Mouse (Mus musculus): ENCODE measurements around the gene Ppil3.

DNA sequence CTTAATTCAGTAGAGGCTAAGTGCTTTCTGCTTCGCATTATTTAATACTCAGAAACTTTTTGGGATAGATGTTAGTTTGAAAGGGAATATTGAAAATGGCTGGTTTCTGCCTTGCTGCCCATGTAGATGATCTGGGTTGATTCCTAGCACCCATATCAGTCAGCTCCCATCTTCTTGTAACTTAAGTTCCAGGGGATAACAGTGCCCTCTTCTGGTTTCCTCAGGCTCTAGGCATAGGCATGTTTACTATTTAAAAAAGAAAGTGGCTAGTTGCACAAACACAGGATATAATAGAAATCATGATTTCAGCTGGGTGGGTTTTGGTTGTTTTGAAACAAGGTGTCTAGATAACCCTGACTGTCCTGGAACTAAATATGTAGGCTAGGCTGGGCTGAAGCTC is 49.1 kb downstream of the Ppil3 start:
- no peak for TF ChIP-seq CTCF (IDR thresholded peaks at IDR 0.05; ENCODE audit: borderline replicate concordance, insufficient read depth, low read depth, low read length)
- TF ChIP-seq POLR2A (IDR thresholded peaks at IDR 0.05; ENCODE audit: borderline replicate concordance, insufficient read depth, low read length) = no peak

All from cerebellum, adult 2 months (tissue).